Mouse (Mus musculus) splenic B cell, adult 2 months (primary cell): ENCODE results near the gene Rilpl1.
A peak's percentile ranks its signal among the peaks of the same experiment; 100 is the strongest.
"Not testable (repeated sequence)": the region's sequence is repeated elsewhere in the genome, so short reads cannot be mapped to it uniquely, and the experiment has no call there.

Experiments
- DNase-seq: peaks from one replicate; pipeline ENCODE4 v3.0.0-alpha.2; 2011; ENCODE audit warnings: low read depth, low spot score
- H3K27me3 ChIP-seq: 2 replicates; pipeline ENCODE4 v1.6.1; 2012; ENCODE audit warnings: mild to moderate bottlenecking, low read length, moderate library complexity, mixed read lengths; ENCODE audit not compliant: control insufficient read depth, poor library complexity, insufficient read depth, severe bottlenecking
- H3K36me3 ChIP-seq: 2 replicates; pipeline ENCODE4 v1.6.1; 2012; ENCODE audit warnings: mild to moderate bottlenecking, low read length, moderate library complexity, mixed read lengths; ENCODE audit not compliant: control insufficient read depth, poor library complexity, insufficient read depth, severe bottlenecking

The Rilpl1 gene

DNA sequence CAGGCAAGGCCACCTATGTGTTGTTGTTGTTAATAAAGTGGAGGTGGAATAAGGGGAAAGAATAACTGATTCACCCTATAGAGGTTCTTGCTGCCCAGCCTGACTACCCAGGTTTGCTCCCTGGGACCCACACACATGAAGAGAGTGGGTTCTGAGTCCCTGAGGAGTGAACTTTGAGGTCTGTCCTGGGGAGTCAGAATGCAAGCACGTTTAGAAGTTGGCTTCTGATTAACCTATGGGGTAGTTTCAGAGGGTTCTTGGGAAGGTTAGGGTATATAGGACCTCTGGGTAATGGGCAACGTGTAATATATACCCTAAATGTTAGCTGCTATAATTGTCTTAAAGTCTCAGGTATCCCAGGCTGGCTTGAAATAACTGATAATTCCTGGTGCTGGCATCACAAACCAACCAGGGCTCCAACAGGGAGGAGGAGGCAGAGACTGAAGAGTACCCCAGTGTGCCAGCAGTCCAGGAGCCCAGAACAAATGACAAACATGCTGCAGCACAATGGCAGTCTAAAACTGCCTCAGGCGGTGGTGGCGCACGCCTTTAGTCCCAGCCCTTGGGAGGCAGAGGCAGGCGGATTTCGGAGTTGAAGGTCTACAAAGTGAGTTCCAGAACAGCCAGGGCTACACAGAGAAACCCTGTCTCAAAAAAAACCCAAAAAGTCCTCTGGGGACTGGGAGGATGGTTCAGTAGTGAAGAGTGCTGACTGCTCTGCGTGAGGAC, 68.7 kb downstream of the Rilpl1 start:
- DNase-seq = no peak
- no peaks in the 10 kb centered on the region for H3K27me3 ChIP-seq

DNA sequence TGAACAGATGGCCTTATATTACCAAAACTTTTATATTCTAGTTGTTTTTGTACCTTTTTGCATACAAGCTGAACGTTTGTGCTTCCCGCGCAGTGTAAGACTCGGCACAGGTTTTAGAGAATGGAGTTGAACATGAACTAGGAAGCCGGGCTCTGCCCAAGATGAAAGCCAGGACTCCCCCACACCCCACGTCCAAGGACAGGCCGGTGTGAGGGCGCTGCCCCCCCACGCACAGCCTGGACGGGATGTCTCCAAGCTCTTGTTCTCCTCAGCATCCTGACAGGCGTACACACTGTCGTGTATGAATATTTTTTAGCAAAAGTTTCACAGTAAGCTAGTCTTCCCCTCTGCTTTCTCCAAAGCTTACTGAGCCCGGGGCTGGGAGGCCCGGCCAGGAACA, 70.3 kb downstream of the Rilpl1 start:
- H3K27me3 ChIP-seq, DNase-seq: not testable (repeated sequence)
- peaks cover 10% of the 10 kb centered on the region for H3K36me3 ChIP-seq

More for the DNA sequence above, 68.7 kb downstream of the Rilpl1 start:
- H3K36me3 ChIP-seq = peaks cover 7% of the 10 kb centered on the region

DNA sequence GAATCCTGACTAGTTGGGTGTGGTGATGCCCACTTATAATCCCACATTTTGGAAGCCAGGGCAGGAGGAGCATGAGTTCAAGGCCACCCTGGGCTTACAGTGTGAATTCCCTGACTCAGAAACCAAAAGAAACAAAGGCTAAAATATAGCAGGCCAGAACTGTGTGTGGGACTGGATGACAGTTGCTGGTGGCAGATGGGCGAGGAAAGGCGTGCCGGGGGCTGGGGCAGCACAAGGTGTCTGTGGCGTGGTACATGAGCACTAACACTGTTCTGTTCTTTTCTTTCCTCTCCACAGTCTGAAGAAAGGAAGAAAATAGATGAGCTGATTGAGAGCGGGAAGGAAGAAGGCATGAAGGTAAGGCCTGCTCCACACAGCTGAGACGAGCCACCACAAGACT, 74.4 kb downstream of the Rilpl1 start:
- peaks cover 14% of the 10 kb centered on the region for H3K36me3 ChIP-seq
- H3K27me3 ChIP-seq = no peaks in the 10 kb centered on the region
- DNase-seq = no peak

DNA sequence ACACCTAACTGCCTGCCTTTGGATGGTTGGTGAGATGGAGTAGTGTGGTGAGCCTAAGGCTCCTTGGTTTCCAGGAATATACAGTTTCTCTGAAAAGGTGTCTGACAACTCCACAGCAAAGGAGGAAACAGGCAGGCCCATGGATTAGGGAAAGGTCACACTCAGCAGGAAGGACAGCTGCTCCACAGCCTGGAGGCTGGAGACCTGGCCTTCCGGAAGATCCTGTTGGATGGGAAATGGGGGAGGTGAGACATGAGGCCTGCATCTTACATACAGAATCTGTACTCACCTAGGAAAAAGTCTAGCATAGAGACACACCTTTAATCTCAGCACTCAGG, 77.1 kb downstream of the Rilpl1 start:
- no peak for DNase-seq
- Histone ChIP-seq H3K36me3 (peaks cover 20% of the 10 kb centered on the region), H3K27me3 (no peaks in the 10 kb centered on the region)

DNA sequence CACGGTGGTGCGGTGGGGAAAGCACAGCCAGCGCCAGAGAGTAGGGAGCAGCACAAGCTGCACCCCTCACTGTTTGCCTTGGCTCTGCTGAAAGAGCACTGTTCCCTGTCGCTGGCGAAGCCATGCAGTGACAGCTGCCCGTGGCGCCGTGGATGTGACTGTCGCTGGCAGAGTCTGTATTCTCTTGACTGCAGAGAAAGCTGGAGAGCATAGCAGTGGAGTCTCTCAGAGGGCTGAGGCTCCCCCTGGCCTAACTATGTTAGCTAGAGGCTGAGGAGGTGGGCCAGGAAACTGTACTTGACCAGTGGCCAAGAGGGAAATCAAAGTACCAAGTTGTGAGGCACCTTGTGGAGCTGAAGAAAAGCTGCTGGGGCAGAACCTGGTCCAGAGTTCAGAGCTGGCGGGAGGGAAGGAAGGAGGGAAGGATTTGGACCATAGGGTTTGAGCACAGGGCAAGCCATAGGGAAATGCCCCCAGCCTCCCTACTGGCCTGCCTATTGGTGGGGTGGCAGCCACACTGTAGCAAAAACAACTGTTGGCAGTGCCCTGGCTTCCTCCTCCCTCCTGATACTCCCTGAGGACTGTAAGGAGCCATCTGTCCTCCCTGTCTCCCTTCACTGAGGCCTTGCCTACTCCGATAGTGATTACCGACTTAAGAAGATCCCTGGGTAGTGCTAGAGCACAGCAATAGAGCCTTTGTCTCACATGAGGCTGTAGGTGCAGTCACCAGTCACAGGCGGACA, 77.7 kb downstream of the Rilpl1 start:
- Histone ChIP-seq H3K27me3 (no peaks in the 10 kb centered on the region), H3K36me3 (peaks cover 20% of the 10 kb centered on the region)
- DNase-seq = no peak

DNA sequence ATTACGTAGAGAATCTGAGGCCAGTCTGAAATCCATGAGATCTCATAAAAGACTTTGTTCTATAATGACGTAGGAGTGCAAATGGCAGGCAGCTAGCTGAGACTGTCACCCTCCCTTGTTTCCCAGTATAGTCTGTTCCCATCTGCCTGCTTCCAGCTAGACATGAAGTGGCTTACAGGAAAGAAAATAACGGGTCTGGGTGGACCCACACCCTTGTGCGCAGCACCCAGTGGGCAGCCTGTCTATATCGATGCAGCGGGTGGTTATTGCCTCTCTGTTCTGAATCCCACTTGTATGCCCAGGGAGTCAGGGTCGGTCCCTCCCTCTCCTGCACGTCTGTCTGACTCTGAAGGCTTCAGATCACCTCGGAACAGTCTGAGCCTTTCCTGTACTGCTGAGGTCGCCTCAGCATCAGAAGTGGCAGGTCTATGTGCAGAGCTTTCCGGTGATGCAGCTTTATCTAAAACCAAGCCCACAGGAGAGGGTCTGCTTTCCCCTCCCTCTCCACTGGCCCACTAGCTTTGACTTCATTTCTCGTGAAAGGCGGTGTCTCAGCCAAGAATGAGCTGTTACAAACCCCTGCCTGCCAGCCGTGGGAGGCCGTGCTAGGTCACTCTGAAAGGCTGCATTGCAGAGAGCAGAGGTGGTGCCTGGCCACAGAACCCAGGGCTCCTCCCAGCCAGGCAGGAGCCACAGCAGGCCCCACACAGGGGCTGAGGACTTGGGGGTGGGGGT, 78.5 kb downstream of the Rilpl1 start:
- H3K36me3 ChIP-seq = peaks cover 20% of the 10 kb centered on the region

DNA sequence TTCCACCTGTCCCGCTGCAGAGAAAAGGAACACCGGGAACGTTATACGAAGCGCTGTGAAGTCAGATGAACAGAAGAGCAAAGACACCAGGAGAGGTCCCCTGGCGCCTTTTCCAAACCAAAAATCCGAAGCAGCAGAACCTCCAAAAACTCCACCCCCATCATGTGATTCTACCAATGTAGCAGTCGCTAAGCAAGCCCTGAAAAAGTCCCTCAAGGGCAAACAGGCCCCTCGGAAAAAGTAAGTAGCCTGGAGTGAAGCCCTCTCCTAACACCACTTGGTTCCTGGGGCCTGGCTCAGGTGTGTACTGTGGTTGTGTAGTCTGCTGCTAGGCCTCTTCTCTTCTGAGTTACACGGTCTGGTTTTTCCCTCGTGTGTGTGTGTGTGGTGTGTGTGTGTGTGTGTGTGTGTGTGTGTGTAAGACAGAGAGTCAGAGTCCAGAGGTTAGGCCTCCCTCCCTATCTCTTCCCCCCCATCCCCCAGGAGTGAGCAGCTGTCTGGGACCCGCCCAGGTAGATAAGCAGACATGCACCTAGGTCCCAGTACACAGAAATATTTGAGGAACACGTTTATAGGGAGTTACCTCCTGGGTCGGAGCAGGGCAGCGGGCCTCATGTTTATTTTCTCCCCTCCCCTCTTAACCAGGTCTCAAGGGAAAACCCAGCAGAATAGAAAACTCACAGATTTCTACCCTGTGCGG, 80.4 kb downstream of the Rilpl1 start:
- H3K36me3 ChIP-seq = peaks cover 20% of the 10 kb centered on the region
- DNase-seq = no peak
- no peaks in the 10 kb centered on the region for H3K27me3 ChIP-seq

More for the DNA sequence above, 78.5 kb downstream of the Rilpl1 start:
- DNase-seq = no peak
- no peaks in the 10 kb centered on the region for H3K27me3 ChIP-seq

DNA sequence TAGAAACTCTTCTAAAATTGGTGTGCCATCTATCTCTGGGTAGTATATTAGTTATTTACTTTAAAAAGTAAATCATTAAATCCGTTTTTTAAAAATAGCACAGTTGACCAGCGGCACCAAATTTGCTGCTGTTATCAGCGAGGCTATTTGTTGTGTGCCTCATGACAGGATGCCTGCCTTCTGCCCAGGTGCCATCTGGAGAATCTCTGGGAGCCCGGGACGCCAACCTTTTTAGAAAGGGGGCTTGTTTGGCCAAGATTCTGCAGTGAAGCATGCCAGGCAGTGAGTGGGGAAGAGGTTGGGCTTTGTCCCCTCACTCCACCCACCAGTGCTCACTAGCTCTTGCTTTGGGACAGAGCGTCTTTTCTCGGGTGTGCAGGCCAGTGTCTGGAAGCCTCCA, 81.1 kb downstream of the Rilpl1 start:
- Histone ChIP-seq H3K27me3 (no peaks in the 10 kb centered on the region), H3K36me3 (peaks cover 20% of the 10 kb centered on the region)
- no peak for DNase-seq

DNA sequence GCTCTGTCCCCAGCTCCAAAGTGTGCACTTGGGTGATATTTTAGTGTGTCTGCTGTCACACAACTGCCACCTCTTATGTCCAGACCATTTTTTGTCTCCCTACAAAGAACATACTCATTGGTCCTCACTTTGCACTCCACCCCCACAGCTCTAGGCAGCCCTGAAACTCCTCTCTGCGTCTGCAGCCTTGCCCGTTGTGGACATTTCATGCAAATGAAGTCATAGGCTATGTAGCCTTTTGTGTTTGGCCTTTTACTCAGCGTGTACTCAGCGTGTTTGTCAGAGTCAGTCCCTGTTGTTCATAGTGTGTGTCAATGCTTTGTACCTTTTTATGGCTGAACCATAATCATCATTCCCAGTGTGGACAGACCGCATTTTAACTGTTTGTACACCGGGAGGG, 81.7 kb downstream of the Rilpl1 start:
- Histone ChIP-seq H3K36me3 (peaks cover 20% of the 10 kb centered on the region), H3K27me3 (no peaks in the 10 kb centered on the region)
- no peak for DNase-seq

DNA sequence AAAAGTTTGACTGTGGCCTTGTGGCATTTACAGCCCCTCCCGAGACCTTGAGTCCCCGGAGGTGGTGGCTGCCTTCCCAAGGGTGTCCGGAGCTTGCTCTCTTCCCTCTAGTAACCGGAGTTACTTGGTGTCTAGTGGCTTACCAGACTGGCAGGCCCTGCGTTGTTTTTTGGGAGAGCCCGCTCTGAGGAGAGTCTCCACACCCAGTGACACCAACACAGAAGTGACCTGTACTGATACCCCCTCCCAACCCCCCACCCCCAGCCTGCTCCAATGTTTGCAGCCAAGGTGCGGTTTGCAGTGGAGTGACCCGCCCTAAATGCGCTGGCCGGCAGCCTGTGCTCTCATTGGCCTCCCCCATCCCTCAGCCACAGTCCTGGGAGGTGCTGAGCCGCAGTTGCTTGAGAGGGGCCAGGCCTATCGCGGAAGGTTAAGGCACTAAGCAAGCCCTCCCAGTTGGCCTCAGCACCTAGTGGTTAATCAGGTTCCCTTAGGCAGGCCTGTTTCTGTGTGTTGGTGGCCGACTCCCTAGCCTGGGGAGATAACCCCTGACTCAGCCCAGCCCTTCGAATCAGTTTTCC, 84.8 kb downstream of the Rilpl1 start:
- Histone ChIP-seq H3K27me3 (no peaks in the 10 kb centered on the region), H3K36me3 (peaks cover 14% of the 10 kb centered on the region)
- DNase-seq = peak; percentile 27

DNA sequence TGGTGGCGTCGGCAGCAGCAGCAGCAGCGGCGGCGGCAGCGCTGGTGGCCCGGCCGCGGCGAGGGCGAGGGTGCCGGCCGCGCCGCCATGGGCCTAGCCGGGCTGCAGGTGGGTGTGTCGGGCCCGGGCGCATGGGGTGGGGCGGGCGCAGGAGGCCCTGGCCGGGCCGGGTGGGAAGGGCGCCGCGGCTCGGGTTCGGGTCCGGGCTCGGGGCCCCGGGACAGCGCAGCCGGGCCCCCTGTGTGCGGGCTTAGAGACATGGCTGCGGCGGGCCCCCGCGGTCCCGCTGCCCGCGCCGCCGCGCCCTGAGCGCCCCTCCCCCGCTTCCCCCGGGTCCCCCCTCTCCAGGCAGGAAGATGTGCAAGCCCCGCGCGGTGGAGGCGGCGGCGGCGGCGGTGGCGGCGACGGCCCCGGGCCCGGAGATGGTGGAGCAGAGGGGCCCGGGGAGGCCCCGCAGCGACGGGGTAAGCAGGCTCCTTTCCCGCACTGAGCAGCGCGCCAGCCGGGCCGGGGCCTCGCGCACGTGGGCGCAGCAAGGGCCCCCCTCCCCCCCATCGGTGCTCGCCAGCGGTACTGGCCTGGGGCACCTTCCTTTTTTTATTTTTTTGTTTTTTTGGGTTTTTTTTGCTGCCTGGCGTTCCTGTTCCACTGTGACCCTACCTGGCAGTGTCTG, 85.4 kb downstream of the Rilpl1 start:
- Histone ChIP-seq H3K27me3 (no peaks in the 10 kb centered on the region), H3K36me3 (peaks cover 10% of the 10 kb centered on the region)
- DNase-seq = peak; percentile 36

DNA sequence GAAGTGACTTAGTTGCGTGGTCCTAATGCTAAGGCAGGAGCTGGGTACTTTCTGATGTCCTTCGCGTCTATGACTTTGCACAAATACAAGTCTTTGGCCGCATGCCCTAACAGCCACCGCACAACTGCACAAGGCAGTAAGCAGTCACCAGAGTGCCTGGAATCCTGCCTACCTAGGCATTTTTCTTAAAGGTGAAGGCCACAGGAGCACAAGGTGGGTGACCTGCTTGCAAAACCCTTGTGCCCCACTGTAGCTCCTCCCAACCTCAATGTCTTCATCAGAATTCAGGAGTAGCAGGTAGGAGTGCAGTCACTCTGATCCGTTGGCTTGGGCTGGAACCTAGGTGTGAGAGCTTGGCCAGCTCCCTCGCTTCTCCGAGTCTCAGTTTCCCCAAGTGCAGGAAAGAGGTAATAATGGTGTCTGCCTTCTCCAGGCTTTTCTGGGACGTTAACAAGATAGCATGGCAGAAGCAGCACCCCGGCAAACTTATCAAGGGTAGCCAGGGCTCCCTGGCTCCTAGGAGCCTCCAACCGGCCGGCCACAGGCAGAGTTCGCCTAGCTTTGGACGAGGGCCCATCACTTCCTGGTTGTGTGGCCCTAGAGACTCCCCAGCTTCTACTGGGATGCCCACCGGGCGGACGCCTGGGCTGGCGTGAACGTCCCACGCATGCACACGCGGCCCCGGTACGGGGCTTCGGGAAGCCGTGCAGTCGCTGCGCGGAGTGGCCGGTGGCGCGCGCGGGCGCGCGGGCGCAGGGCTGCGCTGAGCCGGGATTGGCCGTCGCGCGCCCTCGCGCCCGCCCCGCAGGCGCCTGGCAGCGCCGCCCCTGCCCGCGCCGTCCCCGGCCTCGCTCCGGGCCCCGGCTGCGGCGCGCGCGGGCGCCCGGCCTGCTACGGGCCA, 86.3 kb downstream of the Rilpl1 start:
- no peaks in the 10 kb centered on the region for H3K27me3 ChIP-seq
- peaks cover 3% of the 10 kb centered on the region for H3K36me3 ChIP-seq
- peak; percentile 75 for DNase-seq

DNA sequence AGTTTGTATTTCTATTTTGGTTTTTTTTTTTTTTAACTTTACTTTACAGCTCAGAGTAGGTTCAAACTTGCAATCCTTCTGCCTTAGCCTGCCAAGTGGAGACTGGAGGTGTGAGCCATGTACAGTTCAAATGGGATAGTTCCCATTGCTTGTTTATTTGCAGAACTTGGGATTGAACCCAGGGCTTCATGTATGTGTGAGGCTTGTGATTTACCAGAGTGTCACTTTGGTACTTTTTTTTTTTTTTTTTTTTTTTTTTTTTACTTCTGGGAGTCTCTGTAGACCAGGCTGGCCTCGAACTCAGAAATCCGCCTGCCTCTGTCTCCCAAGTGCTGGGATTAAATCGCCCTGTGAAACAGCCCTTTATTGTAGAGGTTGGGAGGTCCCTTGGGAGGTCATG, 87.0 kb downstream of the Rilpl1 start:
- DNase-seq = no peak

More for the DNA sequence above, 87.0 kb downstream of the Rilpl1 start:
- Histone ChIP-seq H3K36me3 (peaks cover 3% of the 10 kb centered on the region), H3K27me3 (no peaks in the 10 kb centered on the region)
